Mouse (Mus musculus): ENCODE data around the gene Gm17617. TPM values are rescaled to one million over a fixed set of nuclear protein-coding genes. Genes with fewer than 3 reads are reported as not detected.

The Gm17617 gene
- not detected in 2 replicates for polyA plus RNA-seq (2014; fragmentation: Nextera tagmentation; extraction: Ambion mirVana)

DNA sequence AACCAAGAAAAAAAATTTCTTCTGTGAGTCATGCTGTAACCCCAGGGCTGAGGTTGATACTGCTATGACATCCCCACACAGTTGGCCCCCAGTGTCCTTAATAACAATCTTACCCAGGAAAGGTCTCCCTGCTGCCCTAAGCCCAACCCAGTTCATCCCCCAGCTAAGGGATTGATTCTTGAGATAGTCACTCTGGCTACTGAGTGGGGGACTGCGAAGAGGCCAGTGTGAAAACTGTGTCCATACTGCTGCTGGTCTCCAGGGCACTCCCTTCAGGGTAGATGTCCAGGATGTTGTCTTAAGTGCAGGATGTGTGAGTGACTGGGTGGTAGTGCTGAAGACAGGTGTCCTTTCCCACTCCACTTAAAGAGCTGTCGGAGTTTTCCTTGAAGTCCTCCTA is at the start of gene Gm17617:
Gm17617 (minus strand) TSS at position 101 of the 400 bp plus-strand sequence.
- H3K36me3 ChIP-seq (ENCODE audit: control insufficient read depth, insufficient read depth, low read length), result peaks cover 3% of the 10 kb centered on the region; the same call in 1 of the 2 replicates
- no peak within 1 kb of the TSS for H3K27ac ChIP-seq (ENCODE audit: low read depth, low read length)
- H3K9me3 ChIP-seq (ENCODE audit: control insufficient read depth, low read length), result no peaks in the 10 kb centered on the region
- DNase-seq (ENCODE audit: low spot score) (no peak), ATAC-seq (ENCODE audit: insufficient read depth, low FRiP score, low TSS enrichment) (no peak)
- H3K27me3 ChIP-seq (ENCODE audit: control insufficient read depth, insufficient read depth, low read length), result no peaks in the 10 kb centered on the region
- H3K4me2 ChIP-seq (ENCODE audit: low read depth), result no peak within 1 kb of the TSS
- H3K9ac ChIP-seq (ENCODE audit: low read length), result no peak within 1 kb of the TSS
- H3K4me1 ChIP-seq (ENCODE audit: control insufficient read depth, insufficient read depth, low read length), result no peaks in the 10 kb centered on the region
- H3K4me3 ChIP-seq (ENCODE audit: low read depth, low read length), result no peak within 1 kb of the TSS
- WGBS, result 85% methylated on average over 2 of the region's 2 CpGs

DNA sequence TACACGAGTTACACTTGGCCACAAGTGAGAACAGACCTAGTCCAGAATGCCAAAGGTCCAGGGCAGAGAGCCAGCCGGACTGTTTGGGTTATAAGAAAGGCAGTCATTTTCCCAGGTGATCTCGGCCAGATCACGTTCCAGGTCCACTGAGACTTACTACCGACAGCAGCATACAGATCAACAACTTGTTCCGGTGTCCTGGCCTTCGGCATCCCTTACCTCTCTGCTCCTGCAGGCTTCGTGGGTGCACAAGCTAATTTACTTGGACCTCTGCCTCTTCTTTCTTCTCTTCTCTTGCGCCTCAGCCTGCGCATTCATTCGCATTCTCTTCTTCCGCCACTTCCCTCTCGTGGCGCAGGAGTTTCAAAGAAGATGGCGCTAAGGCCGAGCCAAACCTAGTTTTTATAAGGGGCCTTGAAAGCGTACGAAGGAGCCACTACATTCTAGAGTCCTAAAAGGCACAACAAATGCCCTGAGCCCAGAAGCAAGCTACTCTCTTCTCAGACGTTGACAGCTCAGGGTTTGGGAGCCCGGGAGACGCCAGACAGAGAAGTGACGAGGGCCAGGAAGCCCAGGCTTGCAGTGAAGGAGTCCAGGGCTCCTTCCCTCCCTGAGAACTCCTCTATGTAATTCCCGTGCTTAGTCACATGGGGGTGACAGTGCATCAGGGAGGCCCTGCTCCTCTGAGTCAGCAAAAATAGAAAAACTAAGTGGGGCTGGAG is 49.0 kb upstream of the Gm17617 start:
- ATAC-seq (ENCODE audit: insufficient read depth, low FRiP score, low TSS enrichment) (0 out of 2 replicates have a peak, but pooled peaks have one; percentile 55), DNase-seq (ENCODE audit: low spot score) (peak; percentile 80)
- Histone ChIP-seq H3K9ac (ENCODE audit: low read length) (peak overlapping the region; percentile 50), H3K36me3 (ENCODE audit: control insufficient read depth, insufficient read depth, low read length) (no peaks in the 10 kb centered on the region), H3K4me1 (ENCODE audit: control insufficient read depth, insufficient read depth, low read length) (no peaks in the 10 kb centered on the region), H3K9me3 (ENCODE audit: control insufficient read depth, low read length) (no peaks in the 10 kb centered on the region), H3K27me3 (ENCODE audit: control insufficient read depth, insufficient read depth, low read length) (no peaks in the 10 kb centered on the region), H3K27ac (ENCODE audit: low read depth, low read length) (no peak overlapping the region), H3K4me2 (ENCODE audit: low read depth) (peak overlapping the region; percentile 39), H3K4me3 (ENCODE audit: low read depth, low read length) (peak overlapping the region; percentile 17)
- 6% methylated on average over 23 of the region's 23 CpGs for WGBS

DNA sequence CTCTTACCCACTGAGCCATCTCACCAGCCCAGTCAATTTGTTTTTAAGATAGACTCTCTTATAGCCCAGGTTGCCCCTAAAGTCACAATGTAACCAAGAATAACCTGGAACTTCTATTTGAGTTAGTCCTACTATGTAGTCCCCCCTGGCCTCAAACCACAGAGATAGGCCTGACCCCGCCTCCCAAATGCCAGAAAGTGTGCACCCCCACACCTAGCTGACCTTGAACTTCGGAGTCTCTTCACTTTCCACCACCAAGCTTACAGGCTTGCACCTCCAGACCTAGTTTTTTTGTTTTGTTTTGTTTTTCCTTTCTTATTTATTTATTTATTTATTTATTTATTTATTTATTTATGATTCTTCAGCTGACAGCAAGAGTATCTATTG is 48.4 kb upstream of the Gm17617 start:
- H3K27me3 ChIP-seq (ENCODE audit: control insufficient read depth, insufficient read depth, low read length), result no peaks in the 10 kb centered on the region
- no peak for DNase-seq (ENCODE audit: low spot score)
- no peak overlapping the region for H3K27ac ChIP-seq (ENCODE audit: low read depth, low read length)
- H3K4me2 ChIP-seq (ENCODE audit: low read depth), result peak overlapping the region; percentile 39
- H3K4me1 ChIP-seq (ENCODE audit: control insufficient read depth, insufficient read depth, low read length), result no peaks in the 10 kb centered on the region
- no peaks in the 10 kb centered on the region for H3K36me3 ChIP-seq (ENCODE audit: control insufficient read depth, insufficient read depth, low read length)
- H3K9me3 ChIP-seq (ENCODE audit: control insufficient read depth, low read length), result no peaks in the 10 kb centered on the region
- H3K4me3 ChIP-seq (ENCODE audit: low read depth, low read length), result no peak overlapping the region
- H3K9ac ChIP-seq (ENCODE audit: low read length), result peak overlapping the region; percentile 50; the same call in 1 of the 2 replicates
- ATAC-seq (ENCODE audit: insufficient read depth, low FRiP score, low TSS enrichment), result no peak
- WGBS, result 72% methylated on average over 2 of the region's 2 CpGs

DNA sequence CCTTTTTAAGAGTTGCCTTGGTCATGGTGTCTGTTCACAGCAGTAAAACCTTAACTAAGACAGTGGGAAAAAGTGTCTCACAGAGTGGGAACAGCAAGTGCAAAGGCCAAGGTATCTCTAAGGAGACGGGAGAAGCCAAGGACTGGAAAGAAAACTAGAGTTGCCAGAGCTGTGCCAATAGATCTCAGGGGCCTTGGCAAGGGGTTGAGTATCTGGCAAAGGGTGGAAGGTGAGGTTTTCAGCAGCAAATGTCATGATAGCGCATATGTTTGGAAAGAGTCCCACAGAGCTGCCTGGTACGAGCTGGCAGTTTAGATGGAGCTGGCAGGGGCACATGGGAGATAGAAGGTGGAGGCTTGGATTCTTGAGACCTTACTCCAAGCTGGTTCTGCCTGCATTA is 46.2 kb upstream of the Gm17617 start:
- 97% methylated on average over 3 of the region's 3 CpGs for WGBS
- no peaks in the 10 kb centered on the region for H3K27me3 ChIP-seq (ENCODE audit: control insufficient read depth, insufficient read depth, low read length)
- H3K9me3 ChIP-seq (ENCODE audit: control insufficient read depth, low read length), result no peaks in the 10 kb centered on the region
- DNase-seq (ENCODE audit: low spot score) (no peak), ATAC-seq (ENCODE audit: insufficient read depth, low FRiP score, low TSS enrichment) (no peak)
- no peak overlapping the region for H3K27ac ChIP-seq (ENCODE audit: low read depth, low read length)
- no peak overlapping the region for H3K9ac ChIP-seq (ENCODE audit: low read length)
- H3K36me3 ChIP-seq (ENCODE audit: control insufficient read depth, insufficient read depth, low read length), result no peaks in the 10 kb centered on the region
- H3K4me1 ChIP-seq (ENCODE audit: control insufficient read depth, insufficient read depth, low read length), result no peaks in the 10 kb centered on the region
- no peak overlapping the region for H3K4me3 ChIP-seq (ENCODE audit: low read depth, low read length)
- no peak overlapping the region for H3K4me2 ChIP-seq (ENCODE audit: low read depth)

DNA sequence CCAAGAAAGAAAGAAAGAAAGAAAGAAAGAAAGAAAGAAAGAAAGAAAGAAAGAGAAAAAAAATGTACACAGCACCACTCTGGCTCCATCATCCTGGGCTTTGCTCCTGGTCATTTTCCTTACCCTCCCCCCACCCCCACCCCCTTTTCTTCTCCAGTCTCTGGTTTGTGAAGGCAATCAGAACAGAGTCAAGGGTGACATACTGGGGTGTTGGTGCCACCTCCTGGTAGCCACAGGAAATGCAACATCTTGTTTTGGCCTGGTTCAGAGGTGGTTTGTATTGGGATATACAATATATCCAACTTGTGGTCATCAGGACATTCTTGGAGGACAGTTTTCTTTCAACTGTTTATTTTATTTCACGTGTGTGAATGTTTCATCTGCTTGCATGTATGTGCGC is 45.2 kb upstream of the Gm17617 start:
- no peak overlapping the region for H3K4me3 ChIP-seq (ENCODE audit: low read depth, low read length)
- WGBS, result 38% methylated on average over 2 of the region's 2 CpGs
- no peak overlapping the region for H3K9ac ChIP-seq (ENCODE audit: low read length)
- H3K27me3 ChIP-seq (ENCODE audit: control insufficient read depth, insufficient read depth, low read length), result no peaks in the 10 kb centered on the region
- no peak for ATAC-seq (ENCODE audit: insufficient read depth, low FRiP score, low TSS enrichment)
- no peak overlapping the region for H3K4me2 ChIP-seq (ENCODE audit: low read depth)
- H3K36me3 ChIP-seq (ENCODE audit: control insufficient read depth, insufficient read depth, low read length), result no peaks in the 10 kb centered on the region
- DNase-seq (ENCODE audit: low spot score), result peak; percentile 82
- H3K4me1 ChIP-seq (ENCODE audit: control insufficient read depth, insufficient read depth, low read length), result no peaks in the 10 kb centered on the region
- H3K27ac ChIP-seq (ENCODE audit: low read depth, low read length), result no peak overlapping the region
- no peaks in the 10 kb centered on the region for H3K9me3 ChIP-seq (ENCODE audit: control insufficient read depth, low read length)

DNA sequence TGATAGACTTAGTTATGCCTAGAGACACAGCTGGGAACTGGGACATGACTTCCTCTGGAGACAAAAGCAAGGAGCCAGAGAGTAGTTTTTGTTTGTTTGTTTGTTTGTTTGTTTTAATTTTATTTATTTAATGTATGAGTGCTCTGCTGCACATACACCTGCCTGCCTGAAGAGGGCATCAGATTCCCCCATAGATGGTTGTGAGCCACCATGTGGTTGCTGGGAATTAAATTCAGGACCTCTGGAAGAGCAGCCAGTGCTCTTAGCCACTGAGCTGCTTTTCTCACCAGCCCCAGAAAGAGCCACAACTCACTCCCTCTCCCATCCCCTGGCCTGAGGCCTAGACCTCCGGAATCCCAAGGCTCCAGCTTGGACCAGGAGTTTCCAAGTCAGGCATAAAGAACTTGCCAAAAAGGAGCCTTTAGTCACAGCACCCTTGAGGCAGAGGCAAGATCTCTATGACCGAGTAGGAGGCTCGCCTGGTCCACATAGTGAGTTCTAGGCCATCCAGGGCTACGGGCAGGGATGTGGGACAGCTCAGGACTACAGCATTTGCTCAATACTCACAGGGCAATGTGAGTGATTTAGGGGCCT is 44.7 kb upstream of the Gm17617 start:
- Histone ChIP-seq H3K27me3 (ENCODE audit: control insufficient read depth, insufficient read depth, low read length) (no peaks in the 10 kb centered on the region), H3K27ac (ENCODE audit: low read depth, low read length) (no peak overlapping the region), H3K4me3 (ENCODE audit: low read depth, low read length) (no peak overlapping the region), H3K4me2 (ENCODE audit: low read depth) (no peak overlapping the region), H3K4me1 (ENCODE audit: control insufficient read depth, insufficient read depth, low read length) (no peaks in the 10 kb centered on the region), H3K9ac (ENCODE audit: low read length) (no peak overlapping the region), H3K36me3 (ENCODE audit: control insufficient read depth, insufficient read depth, low read length) (no peaks in the 10 kb centered on the region), H3K9me3 (ENCODE audit: control insufficient read depth, low read length) (no peaks in the 10 kb centered on the region)
- DNase-seq (ENCODE audit: low spot score) (no peak), ATAC-seq (ENCODE audit: insufficient read depth, low FRiP score, low TSS enrichment) (no peak)
- WGBS, result 62% methylated on average over 4 of the region's 4 CpGs

DNA sequence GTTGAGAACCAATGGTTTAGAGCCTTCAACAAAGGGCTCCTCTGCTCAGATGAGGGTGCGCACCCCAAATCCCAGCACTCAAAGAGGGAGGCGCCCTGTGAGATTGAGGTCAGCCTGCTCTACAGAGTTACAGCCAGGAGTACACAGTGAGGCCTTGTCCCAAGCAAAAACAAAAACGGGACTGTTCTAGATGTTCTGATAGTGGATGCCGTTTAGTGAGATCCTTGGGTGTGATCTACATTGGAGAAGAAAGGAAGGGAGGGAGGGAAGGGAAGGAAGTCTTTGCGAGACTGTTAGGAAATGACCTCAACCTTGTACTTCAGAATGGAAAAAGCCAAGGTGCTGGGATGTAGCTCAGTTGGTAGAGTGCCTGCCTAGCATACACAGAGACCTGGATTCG is 42.9 kb upstream of the Gm17617 start:
- Histone ChIP-seq H3K36me3 (ENCODE audit: control insufficient read depth, insufficient read depth, low read length) (no peaks in the 10 kb centered on the region), H3K4me3 (ENCODE audit: low read depth, low read length) (no peak overlapping the region), H3K27me3 (ENCODE audit: control insufficient read depth, insufficient read depth, low read length) (0 out of 2 replicates have a peak, but pooled peaks cover 2% of the 10 kb centered on the region), H3K9ac (ENCODE audit: low read length) (no peak overlapping the region), H3K4me1 (ENCODE audit: control insufficient read depth, insufficient read depth, low read length) (peaks cover 11% of the 10 kb centered on the region), H3K4me2 (ENCODE audit: low read depth) (no peak overlapping the region), H3K9me3 (ENCODE audit: control insufficient read depth, low read length) (no peaks in the 10 kb centered on the region), H3K27ac (ENCODE audit: low read depth, low read length) (no peak overlapping the region)
- no peak for DNase-seq (ENCODE audit: low spot score)
- ATAC-seq (ENCODE audit: insufficient read depth, low FRiP score, low TSS enrichment), result no peak
- WGBS, result 85% methylated on average over 6 of the region's 6 CpGs

DNA sequence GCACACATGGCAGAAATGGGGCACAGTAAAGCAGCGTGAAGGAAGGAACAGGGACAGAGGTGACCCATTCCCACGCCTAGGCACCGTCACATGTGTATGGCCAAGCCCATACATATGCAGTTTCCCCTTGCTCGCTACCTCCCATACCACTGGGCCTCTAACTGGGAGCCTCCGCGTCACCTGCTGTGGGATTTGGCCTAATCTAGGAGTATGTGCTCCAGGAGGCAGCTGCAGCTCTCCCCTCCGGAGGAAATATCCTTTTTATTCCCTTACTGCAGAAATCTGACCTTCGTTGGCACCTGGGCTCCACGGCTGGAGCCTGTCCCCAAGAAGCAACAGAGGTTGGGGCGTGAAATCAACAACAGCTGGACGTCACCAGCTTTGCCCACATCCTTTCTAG is 41.0 kb upstream of the Gm17617 start:
- Histone ChIP-seq H3K4me2 (ENCODE audit: low read depth) (no peak overlapping the region), H3K36me3 (ENCODE audit: control insufficient read depth, insufficient read depth, low read length) (no peaks in the 10 kb centered on the region), H3K4me1 (ENCODE audit: control insufficient read depth, insufficient read depth, low read length) (peaks cover 11% of the 10 kb centered on the region), H3K27me3 (ENCODE audit: control insufficient read depth, insufficient read depth, low read length) (0 out of 2 replicates have a peak, but pooled peaks cover 2% of the 10 kb centered on the region), H3K9ac (ENCODE audit: low read length) (no peak overlapping the region), H3K4me3 (ENCODE audit: low read depth, low read length) (no peak overlapping the region), H3K27ac (ENCODE audit: low read depth, low read length) (no peak overlapping the region), H3K9me3 (ENCODE audit: control insufficient read depth, low read length) (no peaks in the 10 kb centered on the region)
- ATAC-seq (ENCODE audit: insufficient read depth, low FRiP score, low TSS enrichment) (no peak), DNase-seq (ENCODE audit: low spot score) (no peak)
- 73% methylated on average over 11 of the region's 11 CpGs for WGBS

DNA sequence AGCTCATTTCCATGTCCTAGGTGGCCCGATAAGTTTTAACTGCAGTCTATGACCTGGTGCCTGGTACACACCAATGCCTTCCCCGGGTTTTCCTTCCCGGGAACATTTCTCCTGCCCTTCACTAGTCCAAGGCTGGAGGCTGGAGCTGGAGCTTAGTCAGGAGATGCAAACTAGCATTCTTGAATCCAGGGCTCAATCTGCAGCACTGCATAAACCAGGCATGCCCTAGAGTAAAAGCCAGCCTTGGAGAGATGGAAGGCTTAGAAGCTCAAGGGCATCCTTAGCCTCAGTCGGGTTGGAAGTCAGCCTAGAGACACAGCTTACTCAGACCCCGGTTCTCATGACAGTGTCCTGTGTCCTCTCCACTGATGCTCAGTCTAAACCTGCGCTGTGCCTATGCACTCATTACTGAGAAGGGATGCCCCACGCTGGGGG is 39.0 kb upstream of the Gm17617 start:
- 0 out of 2 replicates have a peak overlapping the region, but pooled peaks have one; percentile 65 for H3K27ac ChIP-seq (ENCODE audit: low read depth, low read length)
- peaks cover 11% of the 10 kb centered on the region for H3K4me1 ChIP-seq (ENCODE audit: control insufficient read depth, insufficient read depth, low read length)
- no peaks in the 10 kb centered on the region for H3K9me3 ChIP-seq (ENCODE audit: control insufficient read depth, low read length)
- DNase-seq (ENCODE audit: low spot score) (no peak), ATAC-seq (ENCODE audit: insufficient read depth, low FRiP score, low TSS enrichment) (no peak)
- H3K36me3 ChIP-seq (ENCODE audit: control insufficient read depth, insufficient read depth, low read length), result no peaks in the 10 kb centered on the region
- 55% methylated on average over 7 of the region's 7 CpGs for WGBS
- 0 out of 2 replicates have a peak, but pooled peaks cover 2% of the 10 kb centered on the region for H3K27me3 ChIP-seq (ENCODE audit: control insufficient read depth, insufficient read depth, low read length)
- no peak overlapping the region for H3K4me3 ChIP-seq (ENCODE audit: low read depth, low read length)
- H3K4me2 ChIP-seq (ENCODE audit: low read depth), result no peak overlapping the region
- H3K9ac ChIP-seq (ENCODE audit: low read length), result peak overlapping the region; percentile 38; the same call in 1 of the 2 replicates

All from neural tube, embryonic 11.5 days (tissue).